Mouse (Mus musculus) midbrain, embryonic 10.5 days (tissue): ENCODE results near the gene Zfp90. TPM values are rescaled to one million over a fixed set of nuclear protein-coding genes. Genes with fewer than 3 reads are reported as not detected.
"Not testable (repeated sequence)": the region's sequence is repeated elsewhere in the genome, so short reads cannot be mapped to it uniquely, and the experiment has no call there.

Experiments used
- DNase-seq: peaks from one replicate; pipeline ENCODE4 v3.0.0-alpha.2; 2017; ENCODE audit warnings: low spot score
- H3K27ac ChIP-seq: fragments of 300-500 bp; sonication (generic); replicated peaks from 2 replicates; pipeline ENCODE4 v1.5.1; 2016; ENCODE audit warnings: mild to moderate bottlenecking
- H3K27me3 ChIP-seq: fragments of 300-500 bp; sonication (generic); 2 replicates; pipeline ENCODE4 v1.6.1; 2016; ENCODE audit warnings: low read depth, mild to moderate bottlenecking; ENCODE audit not compliant: poor library complexity, severe bottlenecking
- H3K36me3 ChIP-seq: fragments of 300-500 bp; sonication (generic); 2 replicates; pipeline ENCODE4 v1.6.1; 2016; ENCODE audit warnings: mild to moderate bottlenecking, moderate library complexity
- H3K4me1 ChIP-seq: fragments of 300-500 bp; sonication (generic); 2 replicates; pipeline ENCODE4 v1.6.1; 2016
- H3K4me3 ChIP-seq: fragments of 300-500 bp; sonication (generic); 2 replicates; pipeline ENCODE4 v1.5.1; 2016; ENCODE audit warnings: mild to moderate bottlenecking, moderate library complexity
- H3K9me3 ChIP-seq: fragments of 300-500 bp; sonication (generic); replicated peaks from 2 replicates; pipeline ENCODE4 v1.6.1; 2016; ENCODE audit warnings: mild to moderate bottlenecking
- WGBS: fragments of 180-500 bp; shearing (Covaris S2); methylation state at CpG from one replicate; pipeline ENCODE4 v1.1.7; 2016; 5-methylcytosine and 5-hydroxymethylcytosine counted together
- polyA plus RNA-seq: library from polyadenylated mRNA; unstranded; fragments of >200 nt; fragmentation: Nextera tagmentation; extraction: Ambion mirVana; gene quantifications from 2 replicates; pipeline ENCODE4 v1.2.1, GENCODE M21; 2016

Gene Zfp90
- polyA plus RNA-seq, 1 experiment from 2014 or later = 28.2 TPM

DNA sequence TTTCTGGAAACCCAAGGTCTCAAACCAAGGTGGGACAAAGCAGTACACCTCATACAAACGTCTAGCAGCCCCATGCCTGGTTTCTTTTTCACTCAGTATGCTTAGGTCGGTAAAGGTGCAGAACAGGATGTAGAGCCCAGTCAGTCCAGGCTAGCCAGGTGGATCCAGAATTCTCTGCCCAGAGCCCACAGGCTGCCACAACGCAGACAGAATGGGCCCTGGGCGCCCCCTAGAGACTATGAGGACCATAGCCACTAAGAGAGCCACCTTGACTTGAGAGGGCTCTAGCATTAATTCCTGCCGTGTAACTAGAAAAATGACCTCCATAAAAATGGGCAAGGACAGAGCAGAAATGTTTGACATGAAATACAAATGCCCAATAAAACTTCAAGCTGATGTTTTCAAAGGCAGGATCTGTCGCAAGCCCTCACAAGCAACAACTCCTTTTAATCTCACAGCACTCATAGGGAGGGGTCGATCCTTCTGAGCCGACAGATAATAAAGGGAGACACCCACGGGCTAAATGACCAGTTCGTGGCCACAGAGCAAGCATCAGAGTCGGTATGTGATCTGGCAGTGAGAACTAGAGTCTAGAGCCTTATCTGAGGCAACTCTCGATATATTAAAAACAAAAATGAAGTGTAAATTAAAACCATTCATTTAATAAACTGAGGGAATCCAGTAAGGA lies 11.7 kb upstream of the Zfp90 start:
- 50% methylated on average over 12 of the region's 12 CpGs for WGBS
- peak; percentile 42 for DNase-seq

DNA sequence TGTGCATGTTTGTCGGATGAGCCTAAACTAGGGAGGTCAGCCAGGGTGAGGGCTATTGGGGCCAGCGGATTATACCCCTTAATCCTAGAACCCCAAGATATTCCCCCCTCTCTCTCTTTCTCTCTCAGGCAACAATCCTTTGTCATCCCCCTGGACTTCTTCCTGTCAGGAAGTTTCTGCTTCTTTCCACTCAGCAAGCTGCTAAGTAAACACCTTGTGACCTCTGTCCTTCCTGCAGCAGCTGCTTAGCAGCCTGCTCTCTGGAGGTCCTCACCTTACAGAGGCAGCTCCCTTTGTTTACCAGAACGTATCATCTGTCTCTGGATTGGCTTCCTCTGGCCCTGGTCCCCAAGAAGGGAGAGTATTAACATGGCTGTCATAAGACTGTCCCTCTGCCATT lies 10.3 kb upstream of the Zfp90 start:
- Histone ChIP-seq H3K27me3 (no peaks in the 10 kb centered on the region), H3K36me3 (no peaks in the 10 kb centered on the region), H3K4me3 (no peak overlapping the region), H3K4me1 (peaks cover 32% of the 10 kb centered on the region), H3K9me3 (no peaks in the 10 kb centered on the region), H3K27ac (peak overlapping the region; percentile 52)
- 18% methylated on average over 3 of the region's 3 CpGs for WGBS
- DNase-seq = peak; percentile 27

More for the DNA sequence above, 11.7 kb upstream of the Zfp90 start:
- Histone ChIP-seq H3K4me1 (peaks cover 36% of the 10 kb centered on the region), H3K27ac (no peak overlapping the region), H3K36me3 (no peaks in the 10 kb centered on the region), H3K27me3 (no peaks in the 10 kb centered on the region), H3K4me3 (no peak overlapping the region), H3K9me3 (no peaks in the 10 kb centered on the region)

DNA sequence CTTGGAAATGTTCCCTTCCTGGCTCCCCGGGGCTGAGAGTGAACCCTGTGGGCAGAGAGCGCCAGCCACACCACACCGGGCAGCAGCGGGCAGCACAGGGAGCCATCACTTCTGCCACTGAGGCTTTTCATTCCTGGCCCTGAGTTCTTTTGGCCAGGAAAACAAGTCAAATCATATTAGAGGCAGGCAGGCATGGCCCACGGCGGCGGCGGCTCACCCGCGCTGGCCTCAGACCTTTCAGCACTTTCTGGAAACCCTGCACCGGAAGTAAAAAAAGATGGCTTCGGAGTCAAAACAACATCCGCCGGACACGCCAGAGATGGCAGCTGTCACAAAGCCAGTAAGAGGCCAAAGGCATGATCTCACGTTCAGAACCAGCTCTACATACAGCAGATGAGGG lies 9.3 kb upstream of the Zfp90 start:
- peak overlapping the region; percentile 9 for H3K27ac ChIP-seq
- DNase-seq = no peak
- no peak overlapping the region for H3K4me3 ChIP-seq
- H3K27me3 ChIP-seq = no peaks in the 10 kb centered on the region
- H3K36me3 ChIP-seq = no peaks in the 10 kb centered on the region
- 75% methylated on average over 16 of the region's 16 CpGs for WGBS
- no peaks in the 10 kb centered on the region for H3K9me3 ChIP-seq
- peaks cover 27% of the 10 kb centered on the region for H3K4me1 ChIP-seq

DNA sequence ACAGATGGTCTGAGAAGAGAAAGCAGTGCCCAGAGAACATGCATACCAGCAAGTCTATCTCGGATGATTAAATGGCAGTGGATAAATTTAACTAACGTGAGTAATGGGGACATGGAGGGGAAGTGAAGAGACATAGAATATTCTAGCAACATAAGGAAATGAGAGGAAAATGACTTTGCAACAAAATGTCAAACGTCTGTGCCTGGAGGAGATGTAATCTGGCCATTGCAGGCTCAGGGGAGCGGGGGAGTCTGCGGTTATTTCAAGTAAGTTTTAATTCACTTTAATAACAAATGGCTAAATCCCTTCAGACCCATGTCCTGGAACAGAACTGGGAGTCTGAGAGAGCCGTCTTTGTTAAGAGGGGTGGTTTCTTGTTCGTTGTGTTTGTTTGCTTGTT lies 5.1 kb upstream of the Zfp90 start:
- Histone ChIP-seq H3K27ac (no peak overlapping the region), H3K27me3 (no peaks in the 10 kb centered on the region), H3K4me1 (peaks cover 28% of the 10 kb centered on the region), H3K9me3 (no peaks in the 10 kb centered on the region), H3K4me3 (no peak overlapping the region), H3K36me3 (no peaks in the 10 kb centered on the region)
- no peak for DNase-seq
- 77% methylated on average over 7 of the region's 7 CpGs for WGBS

DNA sequence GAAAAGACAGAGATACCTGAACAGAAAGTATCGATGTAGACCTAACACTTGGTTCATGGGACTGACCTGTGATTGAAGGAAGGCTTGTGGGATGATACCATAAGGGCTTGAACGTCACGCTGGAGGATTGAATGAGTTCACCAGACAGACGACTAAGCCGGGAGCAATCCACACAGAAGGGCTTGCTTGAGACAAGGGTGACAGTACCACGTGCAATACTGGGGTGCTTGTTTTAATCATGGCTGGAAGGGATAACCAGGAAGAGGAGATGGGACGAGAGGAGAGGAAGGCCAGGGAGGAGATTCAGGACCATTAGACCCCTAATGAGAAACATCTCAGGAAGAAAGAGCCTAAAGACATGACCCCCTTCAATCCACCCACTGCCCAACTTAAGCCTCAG lies 4.6 kb upstream of the Zfp90 start:
- Histone ChIP-seq H3K4me3 (no peak overlapping the region), H3K9me3 (no peaks in the 10 kb centered on the region), H3K27ac (no peak overlapping the region), H3K27me3 (no peaks in the 10 kb centered on the region), H3K4me1 (peaks cover 23% of the 10 kb centered on the region), H3K36me3 (no peaks in the 10 kb centered on the region)
- 77% methylated on average over 7 of the region's 7 CpGs for WGBS
- no peak for DNase-seq

DNA sequence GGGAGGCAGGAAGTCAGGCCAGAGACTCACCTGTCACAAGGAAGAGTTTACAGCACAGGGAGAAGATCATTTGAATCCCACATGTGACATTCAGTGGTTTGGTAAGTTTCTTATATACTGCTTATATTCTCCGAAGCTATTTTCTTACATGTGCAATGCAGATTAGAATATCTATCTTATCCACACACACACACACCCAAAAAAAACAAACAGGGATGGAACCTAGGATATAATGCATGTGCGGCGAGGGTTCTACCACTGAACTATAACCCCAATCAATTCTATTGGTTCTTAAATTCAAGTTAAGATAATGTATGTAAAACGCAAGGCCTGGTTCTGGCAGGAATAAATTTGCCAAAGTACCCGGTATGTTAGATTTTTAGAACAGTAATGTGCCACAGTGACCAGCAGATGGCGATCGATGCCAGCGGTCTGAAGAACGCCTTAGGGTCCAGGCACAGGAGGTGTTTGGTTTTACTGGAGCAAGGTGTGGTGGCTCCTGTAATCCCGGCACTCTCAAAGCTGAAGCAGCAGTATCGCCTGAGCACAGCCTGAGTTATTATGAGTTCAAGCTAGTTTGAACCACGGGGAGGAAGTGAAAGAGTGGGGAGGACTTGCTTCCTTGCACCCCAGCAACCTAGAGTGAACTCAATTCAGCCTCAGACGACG lies 3.2 kb upstream of the Zfp90 start:
- Histone ChIP-seq H3K27ac (no peak overlapping the region), H3K4me1 (peaks cover 26% of the 10 kb centered on the region), H3K9me3 (no peaks in the 10 kb centered on the region), H3K36me3 (peaks cover 4% of the 10 kb centered on the region; the same call in 1 of the 2 replicates), H3K27me3 (no peaks in the 10 kb centered on the region), H3K4me3 (no peak overlapping the region)
- 24% methylated on average over 14 of the region's 14 CpGs for WGBS
- DNase-seq = peak; percentile 65

DNA sequence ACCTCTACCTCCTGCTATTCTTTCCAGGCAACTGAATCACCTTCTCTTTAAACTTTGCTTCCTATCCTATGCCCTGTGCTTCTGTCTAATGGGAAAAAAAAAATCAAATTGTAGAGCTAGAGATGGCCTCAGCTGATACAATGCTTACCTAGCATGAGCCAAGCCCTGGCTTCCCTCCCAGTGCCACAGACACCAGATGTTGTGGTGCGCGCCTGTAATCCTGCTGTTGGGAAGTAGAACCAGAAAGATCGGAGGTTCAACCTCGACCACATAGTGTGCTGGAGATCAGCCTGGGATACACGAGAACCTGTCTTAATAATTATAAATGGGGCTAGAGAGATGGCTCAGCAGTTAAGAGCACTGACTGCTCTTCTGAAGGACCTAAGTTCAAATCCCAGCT lies 2.6 kb downstream of the Zfp90 start:
- Histone ChIP-seq H3K27me3 (no peaks in the 10 kb centered on the region), H3K4me1 (peaks cover 23% of the 10 kb centered on the region), H3K9me3 (peaks cover 46% of the 10 kb centered on the region), H3K36me3 (peaks cover 62% of the 10 kb centered on the region), H3K4me3 (no peak overlapping the region), H3K27ac (no peak overlapping the region)
- WGBS = 96% methylated on average over 5 of the region's 5 CpGs
- no peak for DNase-seq

DNA sequence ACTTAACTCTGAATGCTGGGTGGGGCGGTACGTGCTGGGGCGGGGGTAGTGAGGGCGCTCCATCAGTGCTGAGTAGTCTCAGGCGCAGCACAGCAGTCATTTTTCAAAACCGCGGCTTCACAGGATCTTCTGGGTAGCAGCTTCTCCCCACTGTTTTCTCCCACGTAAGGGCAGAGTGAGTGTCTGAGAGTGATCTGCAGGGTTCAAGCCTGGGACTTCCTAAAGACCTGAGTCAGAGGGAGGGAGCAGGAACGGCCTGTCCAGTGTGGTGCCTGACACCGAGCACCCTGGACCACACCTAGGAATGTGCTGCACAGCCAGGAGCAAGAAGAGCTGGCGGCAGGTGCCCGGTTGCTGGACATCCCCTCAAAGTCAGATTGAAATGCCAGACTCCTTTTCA lies 16.0 kb downstream of the Zfp90 start:
- H3K36me3 ChIP-seq = peaks cover 29% of the 10 kb centered on the region
- DNase-seq = no peak
- H3K4me1 ChIP-seq = peaks cover 3% of the 10 kb centered on the region; the same call in 1 of the 2 replicates
- H3K27ac ChIP-seq = no peak overlapping the region
- H3K9me3 ChIP-seq = peaks cover 22% of the 10 kb centered on the region
- H3K27me3 ChIP-seq = peaks cover 28% of the 10 kb centered on the region
- whole genome bisulfite sequencing = 46% methylated on average over 12 of the region's 12 CpGs
- no peak overlapping the region for H3K4me3 ChIP-seq

DNA sequence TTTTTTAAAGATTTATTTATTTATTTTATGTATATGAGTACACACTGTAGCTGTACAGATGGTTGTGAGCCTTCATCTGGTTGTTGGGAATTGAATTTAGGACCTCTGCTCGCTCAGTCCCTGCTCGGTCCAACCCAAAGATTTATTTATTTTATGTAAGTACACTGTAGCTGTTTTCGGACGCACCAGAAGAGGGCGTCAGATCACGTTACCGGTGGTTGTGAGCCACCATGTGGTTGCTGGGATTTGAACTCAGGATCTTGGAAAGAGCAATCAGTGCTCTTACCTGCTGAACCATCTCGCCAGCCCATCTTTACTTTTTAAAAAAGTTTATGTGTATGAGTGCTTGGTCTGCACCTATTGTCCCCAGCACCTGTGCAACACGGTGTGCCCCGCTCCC lies 16.8 kb downstream of the Zfp90 start:
- not testable (repeated sequence) for H3K4me1 ChIP-seq, H3K27ac ChIP-seq, H3K4me3 ChIP-seq, DNase-seq
- peaks cover 13% of the 10 kb centered on the region for H3K9me3 ChIP-seq
- peaks cover 20% of the 10 kb centered on the region for H3K36me3 ChIP-seq
- WGBS = 65% methylated on average over 10 of the region's 10 CpGs
- peaks cover 28% of the 10 kb centered on the region for H3K27me3 ChIP-seq

DNA sequence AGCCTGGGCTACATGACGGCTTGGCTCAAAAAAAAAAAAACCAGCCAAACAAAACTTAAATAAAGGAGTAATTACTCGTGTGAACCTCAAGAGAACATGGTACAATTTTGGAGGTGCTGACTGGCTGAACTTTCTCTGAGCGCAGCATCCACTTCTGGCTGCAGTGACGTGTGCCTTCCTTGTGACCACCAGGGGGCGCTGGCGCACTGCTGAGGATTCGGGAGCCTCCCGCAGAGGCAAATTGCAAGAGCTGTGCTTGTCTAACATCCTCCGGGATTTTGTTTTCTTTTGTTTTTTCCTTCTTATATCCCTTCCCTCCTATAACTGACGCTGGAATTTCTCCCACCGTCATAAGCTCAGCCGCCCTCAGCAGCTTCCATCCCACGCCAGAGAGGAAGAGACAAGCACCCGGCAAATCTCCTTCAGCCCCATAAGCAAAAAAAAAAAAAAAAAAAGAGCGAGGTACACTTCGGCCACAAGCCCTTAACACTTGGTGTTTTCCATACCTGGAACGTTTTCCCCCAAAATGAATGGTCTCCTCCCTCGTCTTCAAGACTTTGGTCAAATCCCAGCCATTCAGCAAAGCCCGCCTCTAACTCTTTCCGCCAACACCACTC lies 17.9 kb downstream of the Zfp90 start:
- H3K36me3 ChIP-seq = peaks cover 9% of the 10 kb centered on the region
- DNase-seq = peak; percentile 83
- H3K27ac ChIP-seq = no peak overlapping the region
- peaks cover 28% of the 10 kb centered on the region for H3K27me3 ChIP-seq
- peaks cover 2% of the 10 kb centered on the region for H3K9me3 ChIP-seq
- peak overlapping the region; percentile 45 for H3K4me3 ChIP-seq
- 13% methylated on average over 20 of the region's 20 CpGs for WGBS
- H3K4me1 ChIP-seq = peaks cover 3% of the 10 kb centered on the region; the same call in 1 of the 2 replicates

DNA sequence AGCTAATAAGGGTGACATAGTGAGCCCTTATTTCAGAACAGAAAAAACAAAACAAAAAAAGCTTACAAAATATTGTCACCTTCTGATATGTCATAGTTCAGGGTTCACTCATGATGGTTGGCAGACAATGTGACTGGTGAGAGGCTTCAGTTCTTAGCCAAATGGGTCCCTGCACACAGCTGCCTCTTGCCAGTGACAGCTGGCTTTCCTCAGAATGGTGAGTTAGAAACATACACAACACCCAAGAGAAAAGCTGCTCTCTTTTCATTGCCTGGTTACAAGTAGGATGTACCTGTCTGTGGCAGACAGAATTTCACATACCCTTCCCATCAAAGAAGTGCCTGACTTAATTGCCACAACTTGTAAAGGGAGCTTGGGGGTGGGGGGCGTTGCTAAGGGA lies 18.5 kb downstream of the Zfp90 start:
- no peak overlapping the region for H3K27ac ChIP-seq
- no peak overlapping the region for H3K4me3 ChIP-seq
- WGBS = 54% methylated on average over 1 of the region's 1 CpGs
- no peak for DNase-seq
- H3K4me1 ChIP-seq = peaks cover 3% of the 10 kb centered on the region; the same call in 1 of the 2 replicates
- no peaks in the 10 kb centered on the region for H3K9me3 ChIP-seq
- H3K36me3 ChIP-seq = peaks cover 6% of the 10 kb centered on the region
- H3K27me3 ChIP-seq = peaks cover 28% of the 10 kb centered on the region

DNA sequence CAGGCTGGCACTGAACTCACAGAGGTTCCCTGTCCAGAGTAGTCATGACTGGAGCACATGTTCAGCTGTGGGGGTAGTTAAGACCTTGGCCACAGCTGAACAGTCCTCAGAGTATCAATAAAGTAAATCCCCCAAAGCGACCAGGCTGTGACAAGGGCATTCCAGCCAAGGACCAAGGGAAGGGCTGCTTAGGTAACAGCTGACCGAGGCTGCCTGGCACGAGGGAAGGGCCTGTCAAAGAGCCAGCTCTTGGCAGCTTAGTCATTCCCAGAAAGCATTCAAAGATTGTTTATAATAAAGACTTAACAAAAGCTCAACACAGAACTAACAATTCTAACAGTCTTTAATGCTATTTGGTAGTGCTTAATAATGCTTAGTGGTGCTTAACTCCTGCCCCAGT lies 22.7 kb downstream of the Zfp90 start:
- WGBS = 80% methylated on average over 3 of the region's 3 CpGs
- no peak overlapping the region for H3K27ac ChIP-seq
- H3K36me3 ChIP-seq = no peaks in the 10 kb centered on the region
- peaks cover 8% of the 10 kb centered on the region for H3K27me3 ChIP-seq
- H3K9me3 ChIP-seq = no peaks in the 10 kb centered on the region
- no peak overlapping the region for H3K4me3 ChIP-seq
- no peak for DNase-seq
- no peaks in the 10 kb centered on the region; the same call in 1 of the 2 replicates for H3K4me1 ChIP-seq

DNA sequence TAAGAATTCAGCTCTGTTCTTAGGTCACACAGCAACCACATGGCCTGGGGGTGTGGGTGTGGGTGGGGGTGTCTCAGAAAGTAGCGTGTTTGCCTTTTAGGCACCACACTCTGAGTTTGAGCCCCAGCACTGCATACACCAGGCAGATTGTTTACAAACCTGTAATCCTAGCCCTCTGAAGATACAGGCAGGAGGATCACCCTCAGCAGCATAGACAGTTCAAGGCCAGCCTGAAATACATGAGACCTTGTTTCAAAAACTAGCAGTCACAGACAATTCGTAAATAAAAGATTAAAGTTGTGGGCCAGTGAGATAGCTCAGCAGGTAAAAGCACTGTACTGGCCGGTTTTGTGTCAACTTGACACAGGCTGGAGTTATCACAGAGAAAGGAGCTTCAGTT lies 25.0 kb downstream of the Zfp90 start:
- H3K27ac ChIP-seq = no peak overlapping the region
- DNase-seq = no peak
- no peaks in the 10 kb centered on the region for H3K4me1 ChIP-seq
- 86% methylated on average over 3 of the region's 3 CpGs for WGBS
- no peaks in the 10 kb centered on the region for H3K27me3 ChIP-seq
- no peaks in the 10 kb centered on the region for H3K9me3 ChIP-seq
- no peaks in the 10 kb centered on the region for H3K36me3 ChIP-seq
- H3K4me3 ChIP-seq = no peak overlapping the region
